Mouse (Mus musculus) kidney, adult 10 weeks (tissue): ENCODE results near the gene Pkp2. TPM values are rescaled to one million over a fixed set of nuclear protein-coding genes. Genes with fewer than 3 reads are reported as not detected.

Source experiments
- polyA plus RNA-seq: library from polyadenylated mRNA; stranded (reverse); fragments of 350-450 nt; fragmentation: Illumina TruSeq; extraction: RNeasy Lipid Tissue Mini Kit (QIAGEN cat#74804); gene quantifications from one replicate; pipeline ENCODE4 v1.2.3, GENCODE M21; 2014; ENCODE audit warnings: low read depth, low replicate concordance

Gene Pkp2
- polyA plus RNA-seq, result 27.1 TPM

GRCm38 (mm10) chr16:16213079-16213760 lies at the start of gene Pkp2:
Pkp2 (plus strand) TSS chr16:16213318.

GRCm38 (mm10) chr16:16302369-16303137 lies 89.4 kb downstream of the Pkp2 start, which contains the start of gene Yars2:
Yars2 (plus strand) TSS chr16:16302965.

Other genes starting within 250 kb of the Pkp2 start
- gene Yars2, start 89.6 kb downstream of the Pkp2 start, polyA plus RNA-seq, result 60.9 TPM
- 157 TPM for gene Dnm1l, start 145.6 kb downstream of the Pkp2 start, polyA plus RNA-seq